Mouse (Mus musculus) midbrain, embryonic 10.5 days (tissue): ENCODE measurements around the gene Trpm6. TPM values are rescaled to one million over a fixed set of nuclear protein-coding genes. Genes with fewer than 3 reads are reported as not detected.

Source experiments
- DNase-seq: peaks from one replicate; pipeline ENCODE4 v3.0.0-alpha.2; 2017; ENCODE audit warnings: low spot score
- H3K27ac ChIP-seq: fragments of 300-500 bp; sonication (generic); replicated peaks from 2 replicates; pipeline ENCODE4 v1.5.1; 2016; ENCODE audit warnings: mild to moderate bottlenecking
- H3K27me3 ChIP-seq: fragments of 300-500 bp; sonication (generic); 2 replicates; pipeline ENCODE4 v1.6.1; 2016; ENCODE audit warnings: low read depth, mild to moderate bottlenecking; ENCODE audit not compliant: poor library complexity, severe bottlenecking
- H3K36me3 ChIP-seq: fragments of 300-500 bp; sonication (generic); 2 replicates; pipeline ENCODE4 v1.6.1; 2016; ENCODE audit warnings: mild to moderate bottlenecking, moderate library complexity
- H3K4me1 ChIP-seq: fragments of 300-500 bp; sonication (generic); 2 replicates; pipeline ENCODE4 v1.6.1; 2016
- H3K4me3 ChIP-seq: fragments of 300-500 bp; sonication (generic); 2 replicates; pipeline ENCODE4 v1.5.1; 2016; ENCODE audit warnings: mild to moderate bottlenecking, moderate library complexity
- H3K9me3 ChIP-seq: fragments of 300-500 bp; sonication (generic); replicated peaks from 2 replicates; pipeline ENCODE4 v1.6.1; 2016; ENCODE audit warnings: mild to moderate bottlenecking
- WGBS: fragments of 180-500 bp; shearing (Covaris S2); methylation state at CpG from one replicate; pipeline ENCODE4 v1.1.7; 2016; 5-methylcytosine and 5-hydroxymethylcytosine counted together
- polyA plus RNA-seq: library from polyadenylated mRNA; unstranded; fragments of >200 nt; fragmentation: Nextera tagmentation; extraction: Ambion mirVana; gene quantifications from 2 replicates; pipeline ENCODE4 v1.2.1, GENCODE M21; 2016

Gene Trpm6
- polyA plus RNA-seq, 1 experiment from 2014 or later = 0.38 TPM

- peaks cover 8% of the 10 kb centered on the region for H3K4me1 ChIP-seq
- H3K27ac ChIP-seq = no peak overlapping the region
- DNase-seq = no peak
- H3K4me3 ChIP-seq = no peak overlapping the region
- H3K9me3 ChIP-seq = no peaks in the 10 kb centered on the region
- WGBS = 83% methylated on average over 3 of the region's 3 CpGs
- no peaks in the 10 kb centered on the region for H3K36me3 ChIP-seq
- no peaks in the 10 kb centered on the region for H3K27me3 ChIP-seq
These were observed 159.9 kb downstream of the Trpm6 start for GRCm38 (mm10) chr19:18909641-18910040.

- H3K4me3 ChIP-seq = no peak overlapping the region
- no peaks in the 10 kb centered on the region for H3K4me1 ChIP-seq
- no peaks in the 10 kb centered on the region for H3K9me3 ChIP-seq
- H3K36me3 ChIP-seq = no peaks in the 10 kb centered on the region
- H3K27ac ChIP-seq = no peak overlapping the region
- no peak for DNase-seq
- no peaks in the 10 kb centered on the region for H3K27me3 ChIP-seq
These were observed 162.1 kb downstream of the Trpm6 start for GRCm38 (mm10) chr19:18911755-18912340.

GRCm38 (mm10) chr19:18941391-18941790, 191.6 kb downstream of the Trpm6 start:
- Histone ChIP-seq H3K27ac (no peak overlapping the region), H3K4me3 (no peak overlapping the region), H3K36me3 (no peaks in the 10 kb centered on the region), H3K4me1 (no peaks in the 10 kb centered on the region), H3K9me3 (no peaks in the 10 kb centered on the region), H3K27me3 (no peaks in the 10 kb centered on the region)
- DNase-seq = no peak
- 90% methylated on average over 6 of the region's 6 CpGs for WGBS

Other genes with a start within 250 kb of the Trpm6 start
- gene Ostf1, start 118.2 kb upstream of the Trpm6 start, polyA plus RNA-seq = 47.9 and 49.7 TPM in 2 replicates
- 6.6 and 7.2 TPM in 2 replicates for gene Nmrk1, start 118.0 kb upstream of the Trpm6 start, polyA plus RNA-seq
- gene Carnmt1, start 79.2 kb upstream of the Trpm6 start, polyA plus RNA-seq = 24.0 and 26.8 TPM in 2 replicates
- gene D030056L22Rik, start 36.8 kb upstream of the Trpm6 start, polyA plus RNA-seq = 49.6 and 50.8 TPM in 2 replicates